In genomic region chr3:96905592-96905991, GRCm38 (mm10) we compare ENCODE assay signal across 9 mouse cellular contexts. TPM values are rescaled to one million over a fixed set of nuclear protein-coding genes. Genes with fewer than 3 reads are reported as not detected.
A peak's percentile ranks its signal among the peaks of the same experiment; 100 is the strongest.
DNase-seq lines count a peak whose midpoint lies in the region; ATAC-seq and TF ChIP-seq lines count a peak whose summit lies in the region.
"Had no signal": no experiment of that assay in that cellular context is flagged by ENCODE, and none has a peak within 500 bp of the region (broad histone marks: within the 10 kb centered on the region; RNA-seq: fewer than 3 reads in every experiment).

No protein-coding gene starts in this region.

- peak overlapping the region; percentile 89 for H3K4me2 ChIP-seq in liver, embryonic 11.5 days
- peak overlapping the region; percentile 98 for H3K4me2 ChIP-seq in stomach, postnatal 0 days (replicated peaks; ENCODE audit: low read depth)

- ATAC-seq in liver, embryonic 11.5 days (replicated peaks; ENCODE audit: low FRiP score), result peak; percentile 25; the same call in 1 of the 2 replicates
- ATAC-seq in stomach, postnatal 0 days (ENCODE audit: low FRiP score, low TSS enrichment), result no peak

- DNase-seq in gastrocnemius, adult 2 months, result no peak
- no peak for DNase-seq in gastrocnemius, adult 8-10 months (ENCODE audit: low spot score in 2 of 2)
- no peak for DNase-seq in testis, postnatal 14 days (ENCODE audit: low spot score)
- DNase-seq in liver, embryonic 11.5 days (ENCODE audit: low spot score), result no peak
- DNase-seq in stomach, postnatal 0 days (ENCODE audit: low spot score), result no peak
- no peak for DNase-seq in yolk sac, embryonic 10.5 days (ENCODE audit: low spot score)
- DNase-seq in B cell, adult 2 months, result no peak

- WGBS in liver, embryonic 11.5 days, result 45% methylated on average over 9 of the region's 9 CpGs
- WGBS in stomach, postnatal 0 days, result 42% methylated on average over 9 of the region's 9 CpGs

- intact Hi-C loops in gastrocnemius, adult 2 months (cut with DNase I), result loop anchor here (10.0 kb wide), 1 partner anchor 91 kb away; no protein-coding TSS in a partner anchor

- peak overlapping the region; percentile 87 for H3K27ac ChIP-seq in gastrocnemius, adult 2 months
- no peak overlapping the region for H3K27ac ChIP-seq in testis, adult 2 months (ENCODE audit: control insufficient read depth, insufficient read depth, low read depth, low read length)
- no peak overlapping the region for H3K27ac ChIP-seq in liver, embryonic 11.5 days (ENCODE audit: low read depth, low read length)
- no peak overlapping the region for H3K27ac ChIP-seq in stomach, postnatal 0 days (replicated peaks)

- 0 out of 2 replicates have a peak, but pooled peaks cover 2% of the 10 kb centered on the region for H3K4me1 ChIP-seq in testis, adult 2 months (ENCODE audit: control insufficient read depth, insufficient read depth, low read length)
- peaks cover 10% of the 10 kb centered on the region; the same call in 1 of the 2 replicates for H3K4me1 ChIP-seq in liver, embryonic 11.5 days (replicated peaks; ENCODE audit: control insufficient read depth, insufficient read depth, low read length)
- no peaks in the 10 kb centered on the region for H3K4me1 ChIP-seq in stomach, postnatal 0 days (replicated peaks; ENCODE audit: control insufficient read depth, insufficient read depth)

- H3K36me3 ChIP-seq in testis, adult 2 months (ENCODE audit: control insufficient read depth, insufficient read depth, low read length), result no peaks in the 10 kb centered on the region
- H3K36me3 ChIP-seq in liver, embryonic 11.5 days (ENCODE audit: control insufficient read depth, insufficient read depth, low read length), result no peaks in the 10 kb centered on the region
- no peaks in the 10 kb centered on the region for H3K36me3 ChIP-seq in stomach, postnatal 0 days (ENCODE audit: control insufficient read depth, insufficient read depth, low read length)

- no peak for TF ChIP-seq EP300 in stomach, postnatal 0 days (optimal IDR thresholded peaks at IDR 0.05)

- H3K4me3 ChIP-seq in gastrocnemius, adult 2 months, result peak overlapping the region; percentile 99
- peak overlapping the region; percentile 100; the same call in 1 of the 2 replicates for H3K4me3 ChIP-seq in testis, adult 2 months (ENCODE audit: control insufficient read depth, low read depth, low read length)
- H3K4me3 ChIP-seq in liver, embryonic 11.5 days (ENCODE audit: low read depth, low read length), result peak overlapping the region; percentile 82
- peak overlapping the region; percentile 94 for H3K4me3 ChIP-seq in stomach, postnatal 0 days (ENCODE audit: low read depth, low read length)

- H3K9me3 ChIP-seq in liver, embryonic 11.5 days (ENCODE audit: control insufficient read depth, low read length), result no peaks in the 10 kb centered on the region
- H3K9me3 ChIP-seq in stomach, postnatal 0 days (ENCODE audit: control insufficient read depth, low read length), result no peaks in the 10 kb centered on the region

- TF ChIP-seq CTCF in gastrocnemius, adult 2 months (IDR thresholded peaks at IDR 0.05), result no peak
- TF ChIP-seq CTCF in testis, adult 2 months (IDR thresholded peaks at IDR 0.05; ENCODE audit: control insufficient read depth, insufficient read depth, insufficient replicate concordance, low read depth, low read length), result no peak
- TF ChIP-seq CTCF in stomach, postnatal 0 days (IDR thresholded peaks at IDR 0.05; ENCODE audit: low read depth), result no peak

- TF ChIP-seq POLR2A in testis, adult 2 months (IDR thresholded peaks at IDR 0.05; ENCODE audit: control insufficient read depth, low read depth, low read length), result no peak

- H3K9ac ChIP-seq in liver, embryonic 11.5 days (ENCODE audit: low read depth, low read length), result peak overlapping the region; percentile 92
- peak overlapping the region; percentile 93 for H3K9ac ChIP-seq in stomach, postnatal 0 days (ENCODE audit: low read length)

- H3K27me3 ChIP-seq in testis, adult 2 months (ENCODE audit: control insufficient read depth, insufficient read depth, low read length), result no peaks in the 10 kb centered on the region
- peaks cover 3% of the 10 kb centered on the region for H3K27me3 ChIP-seq in liver, embryonic 11.5 days (replicated peaks; ENCODE audit: control insufficient read depth, insufficient read depth, low read length)
- H3K27me3 ChIP-seq in stomach, postnatal 0 days (ENCODE audit: control insufficient read depth, insufficient read depth, low read length), result no peaks in the 10 kb centered on the region

RNA-seq across cellular contexts. Expression of gene Gpr89, which starts 0.4 kb away (rescaled TPM):
- 10 to 100 TPM; 17.3 to 17.8 TPM for total RNA-seq in gastrocnemius, adult 2 months (2021)
- total RNA-seq in gastrocnemius, adult 8-10 months (2022), result 10 to 100 TPM; 19.9 to 23.1 (median 21.4) TPM
- polyA plus RNA-seq in testis, adult 2 months (2012; rRNA removed), result 21.7 and 24.3 TPM in 2 replicates
- 50.2 and 53.0 TPM in 2 replicates for polyA plus RNA-seq in liver, embryonic 11.5 days (2014; fragmentation: Nextera tagmentation; extraction: Ambion mirVana)
- 26.8 and 28.5 TPM in 2 replicates for polyA plus RNA-seq in stomach, postnatal 0 days (2015; fragmentation: Nextera tagmentation; extraction: Ambion mirVana)

RNA-seq across cellular contexts. Expression of gene Gja5, which starts 1.1 kb away (rescaled TPM):
- total RNA-seq in gastrocnemius, adult 2 months (2021), result 1 to 10 TPM; 1.9 to 2.7 TPM
- total RNA-seq in gastrocnemius, adult 8-10 months (2022), result 1 to 10 TPM in 3 of 4 experiments, under 1 TPM in 1; 0.83 to 2.9 (median 1.5) TPM
- polyA plus RNA-seq in testis, adult 2 months (2012; rRNA removed), result 0.26 and 0.46 TPM in 2 replicates
- 1.8 and 2.2 TPM in 2 replicates for polyA plus RNA-seq in liver, embryonic 11.5 days (2014; fragmentation: Nextera tagmentation; extraction: Ambion mirVana)
- 3.4 and 4.1 TPM in 2 replicates for polyA plus RNA-seq in stomach, postnatal 0 days (2015; fragmentation: Nextera tagmentation; extraction: Ambion mirVana)

RNA-seq across cellular contexts. Expression of gene Gja8, which starts 20.2 kb away (rescaled TPM):
- not detected for total RNA-seq in gastrocnemius, adult 2 months (2021)
- total RNA-seq in gastrocnemius, adult 8-10 months (2022), result not detected
- polyA plus RNA-seq in testis, adult 2 months (2012; rRNA removed), result 0.19 and 0.23 TPM in 2 replicates
- not detected in 2 replicates for polyA plus RNA-seq in liver, embryonic 11.5 days (2014; fragmentation: Nextera tagmentation; extraction: Ambion mirVana)
- polyA plus RNA-seq in stomach, postnatal 0 days (2015; fragmentation: Nextera tagmentation; extraction: Ambion mirVana), result 0.01 TPM in 1 of 2 replicates, not detected in the other
- total RNA-seq: left cerebral cortex, postnatal 10 days had no signal
